Mouse (Mus musculus): Measurements from ENCODE around the gene Pcna. TPM values are rescaled to one million over a fixed set of nuclear protein-coding genes. Genes with fewer than 3 reads are reported as not detected.

Gene Pcna
- polyA plus RNA-seq, 1 experiment from 2014 or later = 113 TPM

DNA sequence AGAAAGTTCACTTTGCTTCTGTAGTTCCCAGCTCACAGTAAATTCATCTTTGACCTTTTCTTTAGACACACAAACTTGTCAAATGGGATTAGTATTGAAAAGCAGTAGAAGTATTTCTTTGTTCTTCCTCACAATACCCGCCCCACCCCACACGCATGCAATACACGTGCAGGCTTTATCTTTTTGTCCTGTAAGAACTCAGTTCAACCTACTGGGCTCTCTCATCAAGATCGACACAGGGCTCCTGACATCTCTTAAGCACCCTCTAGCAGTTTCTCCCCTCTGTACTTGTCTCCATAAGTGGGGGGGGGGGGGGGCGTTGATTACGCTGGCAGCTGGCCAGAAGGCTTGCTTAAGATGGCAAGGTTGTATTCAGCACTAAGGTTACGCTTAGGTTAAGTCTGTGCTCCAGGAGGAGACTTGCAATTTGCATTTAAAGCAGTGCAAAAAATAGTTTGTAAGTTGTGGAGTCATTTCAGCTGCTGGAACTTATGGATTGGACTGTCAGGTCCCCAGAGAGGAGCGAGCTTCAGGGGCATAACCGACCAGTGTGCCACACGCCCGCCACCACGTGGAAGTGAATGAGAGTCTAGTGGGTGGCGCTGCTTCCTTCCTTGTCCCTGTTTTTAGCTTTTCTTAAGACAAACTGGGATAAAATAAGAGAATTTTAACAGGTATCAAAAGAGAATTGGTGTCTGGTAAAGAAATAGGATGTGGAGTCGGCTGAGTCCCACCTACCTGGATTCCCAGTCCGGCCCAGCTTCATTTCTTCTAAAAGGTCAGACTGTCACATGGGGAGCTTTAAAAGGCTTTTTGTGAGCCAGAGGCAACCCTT is 30.3 kb upstream of the Pcna start:
- peaks cover 32% of the 10 kb centered on the region for H3K4me1 ChIP-seq (replicated peaks)

DNA sequence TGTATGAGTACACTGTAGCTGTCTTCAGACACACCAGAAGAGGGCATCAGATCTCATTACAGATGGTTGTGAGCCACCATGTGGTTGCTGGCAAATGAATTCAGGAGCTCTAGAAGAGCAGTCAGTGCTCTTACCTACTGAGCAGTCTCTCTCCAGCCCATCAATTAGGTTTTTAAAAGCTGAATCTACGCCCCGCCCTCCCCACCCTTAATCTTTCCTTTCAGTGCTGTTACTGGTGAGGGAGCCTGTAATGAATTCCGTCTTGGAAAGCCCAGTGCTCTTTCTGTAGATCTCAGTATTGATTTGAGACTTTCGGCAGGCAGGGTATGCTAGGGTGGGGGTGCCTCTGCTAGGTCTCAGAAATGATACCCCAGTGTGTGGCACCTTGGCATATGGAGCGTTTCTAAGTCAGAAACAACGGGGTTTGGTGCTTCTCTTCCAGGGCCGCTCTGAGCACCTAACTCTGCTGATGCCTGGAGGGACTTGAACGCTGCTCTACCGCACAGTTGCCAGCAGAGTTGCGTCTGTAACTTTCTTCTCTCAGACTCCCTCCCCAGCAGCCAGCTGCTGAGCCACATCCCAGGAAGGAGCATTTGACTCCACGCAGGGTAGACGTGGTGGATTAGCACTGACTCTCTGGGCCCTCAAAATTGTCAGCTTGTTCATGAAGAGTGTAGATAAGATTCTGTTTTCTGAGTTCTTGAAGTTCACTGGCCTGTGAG is 29.5 kb upstream of the Pcna start:
- Histone ChIP-seq H3K27me3 (no peaks in the 10 kb centered on the region), H3K4me3 (no peak overlapping the region), H3K9ac (no peak overlapping the region), H3K27ac (replicated peaks) (peak overlapping the region; percentile 18; the same call in 1 of the 2 replicates), H3K36me3 (peaks cover 3% of the 10 kb centered on the region; the same call in 1 of the 2 replicates), H3K9me3 (no peaks in the 10 kb centered on the region), H3K4me1 (replicated peaks) (peaks cover 32% of the 10 kb centered on the region), H3K4me2 (no peak overlapping the region)
- no peak for ATAC-seq (ENCODE audit: low FRiP score, low read depth)
- WGBS = 42% methylated on average over 12 of the region's 12 CpGs

More for the DNA sequence above, 30.3 kb upstream of the Pcna start:
- no peaks in the 10 kb centered on the region for H3K9me3 ChIP-seq
- WGBS = 52% methylated on average over 15 of the region's 15 CpGs
- peaks cover 3% of the 10 kb centered on the region; the same call in 1 of the 2 replicates for H3K36me3 ChIP-seq
- no peak overlapping the region for H3K9ac ChIP-seq
- H3K4me2 ChIP-seq = no peak overlapping the region
- H3K27me3 ChIP-seq = no peaks in the 10 kb centered on the region
- no peak for ATAC-seq (ENCODE audit: low FRiP score, low read depth)
- H3K4me3 ChIP-seq = no peak overlapping the region
- H3K27ac ChIP-seq (replicated peaks) = peak overlapping the region; percentile 44

DNA sequence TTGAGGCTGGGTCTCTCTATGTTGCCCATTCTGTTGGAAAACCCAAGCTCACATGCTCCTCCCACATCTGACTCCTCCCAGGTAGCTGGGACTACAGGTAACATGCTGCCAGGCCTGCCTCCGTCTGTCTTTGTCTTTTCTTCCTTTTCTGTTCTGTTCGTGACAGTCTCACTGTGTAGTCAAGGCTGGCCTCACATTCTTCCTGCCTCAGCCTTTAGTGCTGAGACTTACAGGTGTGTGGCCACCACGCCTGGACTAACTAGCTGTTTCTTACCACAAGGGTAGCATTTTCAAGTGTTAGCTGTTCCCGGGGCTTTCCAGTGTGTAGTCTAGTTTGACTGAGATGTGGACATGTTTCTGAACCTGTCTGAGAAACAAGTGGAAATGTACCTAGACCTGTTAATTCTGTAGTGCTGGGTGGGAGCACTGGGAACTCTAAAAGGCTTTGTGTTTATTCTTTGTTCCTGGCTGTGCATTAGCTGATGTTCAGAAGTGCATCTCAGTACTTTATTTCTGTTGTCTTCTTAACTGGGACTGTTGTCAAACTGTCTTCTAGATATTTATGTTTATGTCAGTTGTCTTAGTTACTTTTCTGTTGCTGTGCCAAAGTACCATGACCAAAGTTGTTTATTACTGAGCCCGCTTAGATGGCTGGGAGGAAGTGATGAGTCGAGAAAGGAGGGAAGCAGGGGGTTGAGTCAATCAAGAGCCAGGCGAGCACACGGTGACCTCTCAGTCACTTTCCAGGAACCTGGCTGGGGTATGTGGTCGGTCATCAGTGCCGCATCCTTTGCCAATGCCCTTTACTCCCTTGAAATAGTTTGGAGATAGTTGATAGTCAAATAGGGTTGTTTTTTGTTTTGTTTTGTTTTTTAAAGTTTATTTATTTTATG is 28.7 kb upstream of the Pcna start:
- WGBS = 62% methylated on average over 10 of the region's 10 CpGs
- Histone ChIP-seq H3K9ac (no peak overlapping the region), H3K4me2 (no peak overlapping the region), H3K27ac (replicated peaks) (no peak overlapping the region), H3K4me3 (no peak overlapping the region), H3K36me3 (peaks cover 3% of the 10 kb centered on the region; the same call in 1 of the 2 replicates), H3K9me3 (no peaks in the 10 kb centered on the region), H3K4me1 (replicated peaks) (peaks cover 32% of the 10 kb centered on the region), H3K27me3 (no peaks in the 10 kb centered on the region)
- ATAC-seq (ENCODE audit: low FRiP score, low read depth) = no peak

DNA sequence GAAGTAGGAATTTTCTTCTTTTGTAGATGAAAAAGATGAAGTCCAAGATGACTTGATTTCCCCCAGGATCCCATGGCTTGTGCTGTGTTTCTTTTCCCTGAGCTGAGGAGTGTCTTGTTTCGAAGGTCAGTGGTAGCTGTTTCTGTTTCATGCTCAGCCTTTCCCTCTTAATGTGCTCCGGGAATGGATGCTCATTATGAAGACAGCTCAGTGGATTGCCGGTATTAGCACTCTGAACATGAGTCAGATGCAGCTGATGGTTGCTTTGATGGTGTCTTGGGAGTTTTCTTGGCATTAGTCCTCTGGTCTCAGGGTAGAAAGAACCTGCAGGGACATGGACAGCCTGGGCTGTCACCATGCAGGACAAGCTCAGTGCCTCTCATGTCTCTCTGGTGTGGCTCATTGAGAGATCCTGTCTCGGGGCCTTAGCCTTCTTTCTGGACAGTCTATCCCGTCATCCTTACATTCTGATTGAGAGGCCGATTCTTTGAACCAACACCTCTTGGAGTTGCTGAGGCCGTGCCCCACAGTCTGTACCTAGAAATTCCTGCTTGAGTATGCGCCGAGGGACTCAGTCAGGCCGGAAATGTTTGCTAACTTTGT is 27.5 kb upstream of the Pcna start:
- no peak overlapping the region for H3K4me2 ChIP-seq
- 92% methylated on average over 10 of the region's 10 CpGs for WGBS
- peaks cover 3% of the 10 kb centered on the region; the same call in 1 of the 2 replicates for H3K36me3 ChIP-seq
- no peak for ATAC-seq (ENCODE audit: low FRiP score, low read depth)
- peaks cover 32% of the 10 kb centered on the region for H3K4me1 ChIP-seq (replicated peaks)
- H3K9ac ChIP-seq = no peak overlapping the region
- H3K27ac ChIP-seq (replicated peaks) = no peak overlapping the region
- no peaks in the 10 kb centered on the region for H3K9me3 ChIP-seq
- no peaks in the 10 kb centered on the region for H3K27me3 ChIP-seq
- H3K4me3 ChIP-seq = no peak overlapping the region

DNA sequence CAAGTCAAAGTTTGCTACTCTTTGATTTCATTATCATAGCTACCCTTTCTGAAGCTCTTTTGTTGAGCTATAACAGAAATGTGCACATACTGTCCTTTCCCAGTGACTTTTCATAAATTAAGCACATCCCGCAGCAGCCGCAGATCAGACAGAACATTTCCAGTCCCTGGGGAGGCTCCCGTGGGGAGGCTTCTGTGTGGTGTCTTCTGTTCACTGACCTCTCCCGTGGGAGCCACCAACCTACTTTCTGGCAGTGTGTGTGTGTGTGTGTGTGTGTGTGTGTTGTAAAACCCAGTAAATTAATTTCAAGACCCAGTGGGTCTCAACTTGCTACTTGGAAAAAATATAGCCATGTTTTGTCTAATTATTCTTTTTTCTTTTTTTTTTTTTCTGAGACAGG is 26.9 kb upstream of the Pcna start:
- WGBS = 64% methylated on average over 4 of the region's 4 CpGs

DNA sequence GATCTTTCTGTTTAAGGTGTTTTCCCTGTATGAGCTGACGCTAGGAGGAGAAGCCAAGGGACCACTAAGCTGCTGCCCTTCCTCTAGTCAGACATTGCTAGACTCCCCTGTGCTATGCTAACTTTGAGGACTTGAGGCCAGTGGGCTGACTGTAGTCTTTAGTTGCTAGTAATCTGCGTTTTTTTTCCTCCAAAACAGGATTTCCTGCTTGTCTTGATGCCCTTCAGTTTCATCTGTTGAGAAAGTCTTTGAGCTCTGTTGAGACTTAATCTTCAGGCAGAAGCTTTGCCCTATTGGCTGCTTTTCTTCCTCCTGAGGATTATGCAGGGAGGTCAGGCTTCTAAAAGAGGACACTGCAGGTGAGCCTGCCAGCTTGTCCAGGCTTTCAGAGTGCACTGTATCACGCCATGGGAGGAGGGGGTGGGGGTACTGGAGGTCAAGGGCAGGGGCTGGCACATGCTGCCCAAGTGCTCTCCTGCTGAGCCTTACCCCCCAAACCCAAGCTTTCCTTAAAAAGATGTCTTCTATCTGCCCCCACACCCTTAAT is 26.3 kb upstream of the Pcna start:
- H3K9me3 ChIP-seq = no peaks in the 10 kb centered on the region
- H3K36me3 ChIP-seq = peaks cover 3% of the 10 kb centered on the region; the same call in 1 of the 2 replicates
- no peak overlapping the region for H3K27ac ChIP-seq (replicated peaks)
- H3K9ac ChIP-seq = no peak overlapping the region
- no peak overlapping the region for H3K4me2 ChIP-seq
- ATAC-seq (ENCODE audit: low FRiP score, low read depth) = no peak
- WGBS = 71% methylated on average over 3 of the region's 3 CpGs
- peaks cover 32% of the 10 kb centered on the region for H3K4me1 ChIP-seq (replicated peaks)
- H3K27me3 ChIP-seq = no peaks in the 10 kb centered on the region
- H3K4me3 ChIP-seq = no peak overlapping the region

More for the DNA sequence above, 26.9 kb upstream of the Pcna start:
- peaks cover 32% of the 10 kb centered on the region for H3K4me1 ChIP-seq (replicated peaks)
- no peak for ATAC-seq (ENCODE audit: low FRiP score, low read depth)
- H3K36me3 ChIP-seq = peaks cover 3% of the 10 kb centered on the region; the same call in 1 of the 2 replicates
- H3K4me2 ChIP-seq = no peak overlapping the region
- H3K4me3 ChIP-seq = no peak overlapping the region
- no peaks in the 10 kb centered on the region for H3K27me3 ChIP-seq
- H3K27ac ChIP-seq (replicated peaks) = no peak overlapping the region
- no peak overlapping the region for H3K9ac ChIP-seq
- no peaks in the 10 kb centered on the region for H3K9me3 ChIP-seq

DNA sequence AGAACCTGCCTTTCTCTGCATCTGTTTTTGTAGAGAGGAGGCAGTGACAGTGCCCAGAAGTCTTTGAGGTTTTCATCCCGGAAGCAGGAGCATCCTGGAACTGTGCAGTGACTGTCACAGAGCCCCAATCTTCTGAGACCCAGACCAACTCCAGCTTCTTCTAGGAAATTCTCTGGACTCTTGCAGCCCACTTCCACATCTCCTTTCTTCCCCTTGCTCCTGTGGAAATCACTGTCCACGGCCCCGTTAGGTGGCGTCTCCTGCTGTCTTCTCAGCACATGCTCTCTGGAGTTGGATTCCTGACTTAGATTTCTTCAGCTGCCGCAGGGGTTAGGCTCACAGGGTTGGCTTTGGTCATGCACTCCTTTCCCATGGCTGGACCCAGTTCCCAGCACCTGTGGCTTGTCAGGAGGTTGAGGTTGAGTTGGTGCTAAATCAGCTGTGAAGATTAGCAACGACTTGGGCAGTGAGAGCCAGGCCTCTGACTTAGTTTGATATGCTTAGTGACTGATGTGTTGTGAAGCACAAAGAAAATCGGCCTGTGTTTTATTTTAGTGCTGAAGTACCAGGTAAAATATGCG is 25.2 kb upstream of the Pcna start:
- WGBS = 79% methylated on average over 8 of the region's 8 CpGs
- H3K4me3 ChIP-seq = no peak overlapping the region
- H3K9me3 ChIP-seq = no peaks in the 10 kb centered on the region
- ATAC-seq (ENCODE audit: low FRiP score, low read depth) = no peak
- no peak overlapping the region for H3K27ac ChIP-seq (replicated peaks)
- H3K27me3 ChIP-seq = no peaks in the 10 kb centered on the region
- H3K36me3 ChIP-seq = peaks cover 3% of the 10 kb centered on the region; the same call in 1 of the 2 replicates
- no peak overlapping the region for H3K4me2 ChIP-seq
- no peak overlapping the region for H3K9ac ChIP-seq
- peaks cover 25% of the 10 kb centered on the region for H3K4me1 ChIP-seq (replicated peaks)

DNA sequence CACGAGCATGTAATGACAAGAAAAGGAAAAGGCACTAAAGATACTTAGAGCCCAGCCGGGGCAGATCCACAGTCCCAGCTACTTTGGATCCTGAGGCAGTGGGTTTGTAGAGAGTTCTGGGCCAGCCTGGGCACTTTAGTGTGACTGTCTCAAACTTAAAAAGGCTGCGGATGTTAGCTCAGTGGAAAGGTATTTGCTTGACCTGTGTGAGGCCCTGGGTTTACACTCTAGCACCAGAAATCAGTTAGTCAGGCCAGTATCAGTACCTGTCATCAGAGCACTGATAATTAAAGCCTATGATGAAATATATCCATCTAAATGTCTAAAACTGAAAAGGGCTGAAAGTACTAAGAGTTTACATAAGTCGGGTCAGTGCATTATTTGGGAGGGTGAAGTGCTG is 23.1 kb upstream of the Pcna start:
- H3K4me1 ChIP-seq (replicated peaks) = peaks cover 5% of the 10 kb centered on the region; the same call in 1 of the 2 replicates
- 90% methylated on average over 4 of the region's 4 CpGs for WGBS
- ATAC-seq (ENCODE audit: low FRiP score, low read depth) = no peak

DNA sequence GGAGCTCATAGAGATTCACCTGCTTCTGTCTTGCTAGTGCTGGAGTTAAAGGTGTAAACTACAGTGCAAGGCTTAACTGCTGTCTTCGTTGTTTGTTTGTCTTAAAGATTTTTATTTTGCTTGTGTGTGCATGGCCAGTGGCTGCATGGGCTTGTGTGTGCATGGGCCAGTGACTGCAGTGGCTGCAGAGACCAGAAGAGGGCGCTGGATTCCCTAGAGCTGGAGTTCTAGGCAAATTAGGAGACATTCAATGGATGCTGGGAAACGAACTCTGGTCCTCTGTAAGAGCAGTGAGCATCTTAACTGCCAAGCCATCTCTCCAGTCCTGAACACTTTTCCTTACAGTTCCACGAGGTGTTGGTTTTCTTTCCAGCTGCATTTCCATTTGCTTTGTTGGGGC is 22.4 kb upstream of the Pcna start:
- Histone ChIP-seq H3K4me1 (replicated peaks) (peaks cover 5% of the 10 kb centered on the region; the same call in 1 of the 2 replicates), H3K9me3 (no peaks in the 10 kb centered on the region), H3K27me3 (no peaks in the 10 kb centered on the region), H3K36me3 (peaks cover 2% of the 10 kb centered on the region; the same call in 1 of the 2 replicates), H3K4me3 (no peak overlapping the region), H3K4me2 (no peak overlapping the region), H3K27ac (replicated peaks) (no peak overlapping the region), H3K9ac (no peak overlapping the region)
- 79% methylated on average over 4 of the region's 4 CpGs for WGBS
- no peak for ATAC-seq (ENCODE audit: low FRiP score, low read depth)

More for the DNA sequence above, 23.1 kb upstream of the Pcna start:
- Histone ChIP-seq H3K27me3 (no peaks in the 10 kb centered on the region), H3K4me2 (no peak overlapping the region), H3K9ac (no peak overlapping the region), H3K9me3 (no peaks in the 10 kb centered on the region), H3K36me3 (peaks cover 3% of the 10 kb centered on the region; the same call in 1 of the 2 replicates), H3K27ac (replicated peaks) (no peak overlapping the region), H3K4me3 (no peak overlapping the region)

DNA sequence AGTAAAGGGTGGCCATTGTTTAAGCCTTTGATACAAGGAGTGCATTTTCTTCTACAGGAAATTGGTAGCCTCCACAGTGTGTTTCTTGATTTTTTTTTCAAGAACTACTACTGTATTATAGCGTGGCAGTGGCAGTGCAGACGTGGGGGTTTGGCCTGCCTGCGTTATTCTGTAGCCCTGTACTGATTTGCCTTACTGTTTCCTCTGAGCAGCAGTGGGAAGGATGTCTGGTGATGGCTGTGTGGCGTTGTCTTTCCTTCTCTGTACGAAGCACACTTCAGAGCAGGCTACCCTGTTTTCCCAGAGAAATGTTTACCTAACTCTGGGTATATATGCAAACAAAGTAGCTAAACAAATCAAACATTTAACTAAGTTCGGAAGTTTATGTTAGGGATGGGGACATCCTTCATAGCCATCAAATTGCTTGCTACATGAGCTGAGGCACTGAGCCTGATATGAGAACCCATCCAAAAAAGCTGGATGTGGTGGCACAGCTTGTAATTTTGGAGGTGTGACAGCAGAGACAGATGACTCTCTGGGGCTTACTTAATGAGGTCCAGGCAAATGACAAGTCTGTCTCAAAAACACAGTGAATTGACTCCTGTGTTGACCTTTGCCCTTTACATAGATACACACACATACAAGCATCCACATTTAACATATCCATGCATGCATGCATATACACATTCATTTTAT is 19.7 kb upstream of the Pcna start:
- Histone ChIP-seq H3K36me3 (no peaks in the 10 kb centered on the region), H3K27me3 (no peaks in the 10 kb centered on the region), H3K9ac (no peak overlapping the region), H3K9me3 (no peaks in the 10 kb centered on the region), H3K4me1 (replicated peaks) (no peaks in the 10 kb centered on the region), H3K27ac (replicated peaks) (no peak overlapping the region), H3K4me3 (no peak overlapping the region), H3K4me2 (no peak overlapping the region)
- WGBS = 74% methylated on average over 6 of the region's 6 CpGs
- no peak for ATAC-seq (ENCODE audit: low FRiP score, low read depth)

Measured in hindbrain, embryonic 15.5 days (tissue).